Mouse (Mus musculus) MEL (cell line): ENCODE data around the gene Ift27. TPM values are rescaled to one million over a fixed set of nuclear protein-coding genes. Genes with fewer than 3 reads are reported as not detected.
A peak's percentile ranks its signal among the peaks of the same experiment; 100 is the strongest.

Experiments used
- DNase-seq: peaks from one replicate; pipeline ENCODE4 v3.0.0; 2011; ENCODE audit warnings: low read depth, low spot score
- H3K27ac ChIP-seq: 2 replicates; pipeline ENCODE4 v1.5.1; 2012; ENCODE audit warnings: low read depth, mild to moderate bottlenecking, control low read depth, low read length, moderate library complexity; ENCODE audit not compliant: control insufficient read depth
- H3K27me3 ChIP-seq, 2 experiments: fragments of 150-350 bp in 1 of 2; sonication (generic) in 1 of 2; 2 replicates each; pipeline ENCODE4 v1.6.1; 2012; ENCODE audit warnings: low read length in 2 of 2, mild to moderate bottlenecking in 2 of 2, improper control_type of control experiment in 1 of 2, moderate library complexity in 1 of 2; ENCODE audit not compliant: insufficient read depth in 2 of 2, control insufficient read depth in 1 of 2
- H3K36me3 ChIP-seq, 2 experiments: 2 replicates each; pipeline ENCODE4 v1.6.1; 2012 to 2014; ENCODE audit warnings: low read length in 2 of 2, improper control_type of control experiment in 1 of 2, inconsistent platforms in 1 of 2, mild to moderate bottlenecking in 1 of 2; ENCODE audit not compliant: insufficient read depth in 2 of 2, control insufficient read depth in 1 of 2
- H3K4me1 ChIP-seq, 2 experiments: fragments of 150-350 bp in 1 of 2; sonication (generic) in 1 of 2; 2 replicates each; pipeline ENCODE4 v1.6.1; 2012; ENCODE audit warnings: low read length in 2 of 2, improper control_type of control experiment in 1 of 2, mild to moderate bottlenecking in 1 of 2; ENCODE audit not compliant: insufficient read depth in 2 of 2, control insufficient read depth in 1 of 2
- H3K4me3 ChIP-seq, 2 experiments: fragments of 150-350 bp in 1 of 2; sonication (generic) in 1 of 2; 2 replicates each; pipeline ENCODE4 v1.5.1; 2012; ENCODE audit warnings: low read depth in 2 of 2, low read length in 2 of 2, mild to moderate bottlenecking in 2 of 2, moderate library complexity in 2 of 2, control low read depth in 1 of 2, improper control_type of control experiment in 1 of 2; ENCODE audit not compliant: control insufficient read depth in 1 of 2, insufficient read depth in 1 of 2
- H3K79me2 ChIP-seq: 2 replicates; pipeline ENCODE4 v1.6.1; 2012; ENCODE audit warnings: mild to moderate bottlenecking, low read length, moderate library complexity; ENCODE audit not compliant: control insufficient read depth, poor library complexity, insufficient read depth
- H3K9ac ChIP-seq: 2 replicates; pipeline ENCODE4 v1.6.1; 2012; ENCODE audit warnings: low read depth, mild to moderate bottlenecking, control low read depth, low read length, moderate library complexity; ENCODE audit not compliant: control insufficient read depth, poor library complexity, severe bottlenecking
- H3K9me3 ChIP-seq: fragments of 150-350 bp; sonication (generic); replicated peaks from 2 replicates; pipeline ENCODE4 v1.6.1; 2012; ENCODE audit warnings: mild to moderate bottlenecking, low read length, improper control_type of control experiment, moderate library complexity; ENCODE audit not compliant: insufficient read depth
- CHD2 ChIP-seq: IDR thresholded peaks from 2 replicates; pipeline ENCODE4 v1.6.1; 2011; ENCODE audit warnings: low read length, improper control_type of control experiment
- E2F4 ChIP-seq: IDR thresholded peaks from 2 replicates; pipeline ENCODE4 v1.6.1; 2011; ENCODE audit warnings: low read depth, low read length, improper control_type of control experiment, borderline replicate concordance
- EP300 ChIP-seq, 2 experiments: IDR thresholded peaks; 2 replicates each; pipeline ENCODE4 v1.6.1; 2011; ENCODE audit warnings: improper control_type of control experiment in 2 of 2, low read length in 2 of 2, low read depth in 1 of 2, mild to moderate bottlenecking in 1 of 2
- HCFC1 ChIP-seq: IDR thresholded peaks from 2 replicates; pipeline ENCODE4 v1.6.1; 2012; ENCODE audit warnings: low read depth, mild to moderate bottlenecking, inconsistent platforms, low read length, improper control_type of control experiment, moderate library complexity
- JUND ChIP-seq: IDR thresholded peaks from 2 replicates; pipeline ENCODE4 v1.6.1; 2011; ENCODE audit warnings: low read depth, mild to moderate bottlenecking, improper control_type of control experiment, low read length
- MAX ChIP-seq: IDR thresholded peaks from 2 replicates; pipeline ENCODE4 v1.6.1; 2011; ENCODE audit warnings: low read length, improper control_type of control experiment
- MAZ ChIP-seq: IDR thresholded peaks from 2 replicates; pipeline ENCODE4 v1.6.1; 2012; ENCODE audit warnings: low read depth, mild to moderate bottlenecking, inconsistent platforms, low read length, improper control_type of control experiment
- MEF2A ChIP-seq: IDR thresholded peaks from 2 replicates; pipeline ENCODE4 v1.6.1; 2014; ENCODE audit warnings: low read depth, mild to moderate bottlenecking, inconsistent platforms, low read length, improper control_type of control experiment; ENCODE audit not compliant: poor library complexity, insufficient replicate concordance, severe bottlenecking; ENCODE audit errors: extremely low read depth
- NRF1 ChIP-seq: IDR thresholded peaks from 2 replicates; pipeline ENCODE4 v1.6.1; 2014; ENCODE audit warnings: low read depth, mild to moderate bottlenecking, inconsistent platforms, low read length, improper control_type of control experiment, moderate library complexity; ENCODE audit not compliant: poor library complexity, insufficient read depth, severe bottlenecking
- POLR2A ChIP-seq, 2 experiments: IDR thresholded peaks; 2 replicates each; pipeline ENCODE4 v1.6.1; 2011 to 2012; ENCODE audit warnings: low read length in 2 of 2, mild to moderate bottlenecking in 2 of 2, control low read depth in 1 of 2, improper control_type of control experiment in 1 of 2, low read depth in 1 of 2, moderate library complexity in 1 of 2; ENCODE audit not compliant: control insufficient read depth in 1 of 2, insufficient read depth in 1 of 2, poor library complexity in 1 of 2
- POLR2AphosphoS2 ChIP-seq: IDR thresholded peaks from 2 replicates; pipeline ENCODE4 v1.6.1; 2011; ENCODE audit warnings: low read length, improper control_type of control experiment
- POLR2AphosphoS5 ChIP-seq: IDR thresholded peaks from 2 replicates; pipeline ENCODE4 v1.6.1; 2012; ENCODE audit warnings: low read depth, borderline replicate concordance, mild to moderate bottlenecking, inconsistent platforms, low read length, moderate library complexity, mixed read lengths
- TBP ChIP-seq: IDR thresholded peaks from 2 replicates; pipeline ENCODE4 v1.8.0; 2011; ENCODE audit warnings: low read depth, low read length, improper control_type of control experiment
- USF1 ChIP-seq: IDR thresholded peaks from 2 replicates; pipeline ENCODE4 v1.6.1; 2014; ENCODE audit warnings: low read depth, mild to moderate bottlenecking, inconsistent platforms, low read length, improper control_type of control experiment, moderate library complexity
- USF2 ChIP-seq, 2 experiments: IDR thresholded peaks; 2 replicates each; pipeline ENCODE4 v1.6.1; 2011 to 2012; ENCODE audit warnings: improper control_type of control experiment in 2 of 2, low read length in 2 of 2, borderline replicate concordance in 1 of 2, inconsistent platforms in 1 of 2, low read depth in 1 of 2, mild to moderate bottlenecking in 1 of 2; ENCODE audit not compliant: insufficient read depth in 1 of 2
- ZMIZ1 ChIP-seq: IDR thresholded peaks from 2 replicates; pipeline ENCODE4 v1.6.1; 2012; ENCODE audit warnings: low read depth, mild to moderate bottlenecking, inconsistent platforms, low read length, improper control_type of control experiment, moderate library complexity
- ZNF384 ChIP-seq: IDR thresholded peaks from 2 replicates; pipeline ENCODE4 v1.6.1; 2012; ENCODE audit warnings: low read depth, mild to moderate bottlenecking, inconsistent platforms, low read length, improper control_type of control experiment
- polyA plus RNA-seq, 2 experiments: library from polyadenylated mRNA; stranded (reverse) in 1 of 2; unstranded in 1 of 2; fragments of >175 nt in 1 of 2; fragments of >200 nt in 1 of 2; gene quantifications; 2 replicates each; pipeline versions ENCODE4 v1.2.1 to v1.2.4; 2012; ENCODE audit warnings: low replicate concordance in 2 of 2, low read depth in 1 of 2; ENCODE audit not compliant: insufficient read length in 2 of 2, insufficient read depth in 1 of 2, missing spikeins in 1 of 2
- total RNA-seq: library from RNA; depleted of rRNA; stranded (reverse); fragments of 300-350 nt; gene quantifications from 2 replicates; pipeline ENCODE4 v1.2.3, GENCODE M21; 2012

The Ift27 gene
- total and polyA plus RNA-seq, 3 experiments = 10.4 to 18.0 TPM; not detected in 1

DNA sequence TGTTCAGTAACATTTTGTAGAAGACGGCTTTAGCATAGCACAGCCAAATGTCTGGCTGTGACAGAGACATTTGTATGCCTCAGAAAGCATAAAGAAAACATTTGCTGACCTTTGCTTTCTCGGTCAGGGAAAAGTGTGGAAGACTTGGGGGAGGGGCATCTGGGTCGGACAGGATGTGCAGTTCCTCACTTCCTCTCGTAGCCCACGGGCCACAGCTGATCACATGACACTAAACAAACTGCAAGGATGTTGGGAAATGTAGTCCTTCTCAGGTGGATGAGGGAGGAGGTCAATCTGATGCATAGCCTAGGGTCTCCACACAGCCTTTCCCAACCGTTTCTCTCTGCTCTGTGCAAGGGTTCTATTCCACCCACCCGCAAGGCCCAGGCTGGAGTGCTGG lies 25.3 kb downstream of the Ift27 start:
- DNase-seq = peak; percentile 29

DNA sequence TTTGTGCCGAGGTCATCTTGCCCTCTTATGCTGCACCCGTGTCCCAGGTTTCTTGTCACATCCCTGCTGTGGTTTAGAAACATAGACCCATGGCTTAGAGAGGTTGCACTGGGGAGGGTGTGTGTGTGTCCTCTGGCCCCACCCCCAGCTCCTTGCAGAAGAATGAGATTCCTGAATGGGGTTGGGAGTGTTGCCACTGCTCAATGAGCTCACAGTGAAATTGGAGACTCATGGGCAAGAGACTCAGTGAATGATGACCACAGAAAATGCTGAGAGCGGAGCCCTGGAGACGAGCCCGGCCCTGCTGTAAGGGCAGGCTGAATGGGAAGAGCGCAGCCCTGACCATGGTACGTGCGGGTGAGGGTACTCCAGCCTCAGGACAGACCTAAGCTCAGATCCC lies 33.7 kb downstream of the Ift27 start:
- DNase-seq = no peak
- H3K27me3 ChIP-seq = peaks cover 0 to 2% of the 10 kb centered on the region in 2 experiments; a peak in 1 of 4 replicates
- no peaks in the 10 kb centered on the region for H3K36me3 ChIP-seq
- no peak overlapping the region for H3K9ac ChIP-seq
- no peaks in the 10 kb centered on the region for H3K4me1 ChIP-seq
- no peaks in the 10 kb centered on the region for H3K9me3 ChIP-seq
- no peak overlapping the region for H3K4me3 ChIP-seq
- H3K27ac ChIP-seq = no peak overlapping the region
- no peaks in the 10 kb centered on the region for H3K79me2 ChIP-seq
- TF ChIP-seq EP300 (IDR thresholded peaks at IDR 0.05; ENCODE audit: low read depth in 1 of 2, low read length in 2 of 2) = no peak

More for the DNA sequence above, 25.3 kb downstream of the Ift27 start:
- H3K27me3 ChIP-seq = peaks cover 0 to 6% of the 10 kb centered on the region in 2 experiments; a peak in 3 of 4 replicates
- no peak overlapping the region for H3K4me3 ChIP-seq
- H3K9ac ChIP-seq = no peak overlapping the region
- no peaks in the 10 kb centered on the region for H3K36me3 ChIP-seq
- no peak overlapping the region for H3K27ac ChIP-seq
- H3K9me3 ChIP-seq = no peaks in the 10 kb centered on the region
- H3K4me1 ChIP-seq = no peaks in the 10 kb centered on the region
- 0 out of 4 replicates have a peak, but pooled peaks of 1 of the 2 experiments have one; percentile 16 for TF ChIP-seq USF2 (IDR thresholded peaks at IDR 0.05; ENCODE audit: borderline replicate concordance in 1 of 2, insufficient read depth in 1 of 2, low read depth in 1 of 2, low read length in 2 of 2)
- TF ChIP-seq USF1 = peak; percentile 84
- peak; percentile 81 for TF ChIP-seq HCFC1
- TF ChIP-seq NRF1 = no peak
- H3K79me2 ChIP-seq = no peaks in the 10 kb centered on the region

DNA sequence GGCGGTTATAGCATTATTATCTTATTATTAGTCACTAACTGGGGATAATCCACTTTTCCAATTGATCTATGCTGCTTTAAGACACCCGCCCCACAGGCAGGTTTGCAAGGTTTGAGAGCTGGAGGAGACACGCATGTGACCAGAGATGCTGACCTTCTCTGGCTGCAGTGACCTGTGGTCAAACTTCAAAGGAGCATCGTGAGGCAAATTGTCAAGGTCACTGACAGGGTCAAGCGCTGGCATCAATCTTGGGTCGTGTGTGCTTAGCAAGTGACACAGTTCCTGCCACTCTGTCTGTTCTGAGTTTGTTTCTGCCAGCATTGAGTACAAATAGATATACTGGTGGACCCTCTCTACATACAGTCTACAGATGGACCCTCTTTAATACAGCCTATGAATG lies 39.3 kb downstream of the Ift27 start:
- Histone ChIP-seq H3K79me2 (no peaks in the 10 kb centered on the region), H3K36me3 (no peaks in the 10 kb centered on the region), H3K4me3 (no peak overlapping the region), H3K9ac (no peak overlapping the region), H3K4me1 (no peaks in the 10 kb centered on the region), H3K27me3 (peaks cover 0 to 2% of the 10 kb centered on the region in 2 experiments; a peak in 2 of 4 replicates), H3K9me3 (no peaks in the 10 kb centered on the region), H3K27ac (no peak overlapping the region)
- no peak for DNase-seq
- TF ChIP-seq TBP = no peak

DNA sequence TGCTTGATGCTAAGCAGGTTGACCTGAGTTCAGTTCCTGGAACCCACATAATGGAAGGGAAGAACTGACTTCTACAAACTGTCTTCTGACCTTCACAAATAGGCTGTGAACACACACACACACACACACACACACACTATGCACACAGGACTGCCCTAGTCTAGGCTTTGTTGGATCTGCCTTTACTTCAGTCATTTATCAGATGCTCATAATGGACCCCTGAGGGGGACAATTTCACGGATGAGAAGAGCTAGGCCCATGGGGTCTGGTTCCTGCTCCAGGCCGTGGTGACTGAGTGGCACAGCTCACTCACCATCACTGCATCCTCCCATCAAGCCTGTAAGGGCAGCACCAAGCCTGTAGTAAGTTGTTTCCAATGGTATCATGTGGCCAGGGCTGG lies 40.5 kb downstream of the Ift27 start:
- H3K9me3 ChIP-seq = no peaks in the 10 kb centered on the region
- no peaks in the 10 kb centered on the region for H3K36me3 ChIP-seq
- H3K9ac ChIP-seq = no peak overlapping the region
- H3K27me3 ChIP-seq = peaks cover 0 to 2% of the 10 kb centered on the region in 2 experiments; a peak in 3 of 4 replicates
- H3K4me3 ChIP-seq = no peak overlapping the region
- no peak for DNase-seq
- no peaks in the 10 kb centered on the region for H3K4me1 ChIP-seq
- no peak overlapping the region for H3K27ac ChIP-seq
- H3K79me2 ChIP-seq = no peaks in the 10 kb centered on the region
- TF ChIP-seq ZNF384 (no peak), JUND (no peak), POLR2A (IDR thresholded peaks at IDR 0.05; ENCODE audit: control insufficient read depth in 1 of 2, insufficient read depth in 1 of 2, low read depth in 1 of 2, low read length in 2 of 2, poor library complexity in 1 of 2) (no peak), MEF2A (no peak), POLR2AphosphoS5 (no peak), MAZ (no peak), MAX (no peak), USF1 (no peak), POLR2AphosphoS2 (no peak), E2F4 (no peak), CHD2 (no peak), ZMIZ1 (no peak)
